Mouse (Mus musculus): ENCODE data around the gene Aifm2.

DNA sequence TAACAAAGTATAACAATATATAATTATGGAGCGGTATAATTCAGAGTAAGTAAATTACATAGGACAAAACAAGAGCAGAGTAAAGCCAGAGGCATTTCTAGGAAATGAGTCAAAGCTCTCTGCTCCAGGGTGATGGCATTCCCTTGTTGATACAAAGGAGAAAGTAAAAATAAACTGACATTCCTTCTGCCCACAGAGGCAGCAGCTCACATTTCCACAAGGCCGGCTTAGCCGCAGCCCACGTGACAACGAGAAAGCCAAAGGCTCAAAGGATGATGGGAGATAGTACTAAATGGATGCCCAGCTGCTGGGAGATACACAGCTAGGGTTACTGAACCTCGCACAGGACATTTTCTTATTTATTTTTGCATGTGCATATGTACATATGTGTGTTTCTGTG is 44.8 kb downstream of the Aifm2 start:
- TF ChIP-seq CTCF (IDR thresholded peaks at IDR 0.05; ENCODE audit: low read depth, low read length): no peak
- TF ChIP-seq TAL1 (conservative IDR thresholded peaks at IDR 0.05; ENCODE audit: low read depth, low read length): no peak
- TF ChIP-seq GATA1 (IDR thresholded peaks at IDR 0.05; ENCODE audit: borderline replicate concordance, low read length): no peak

All from G1E (cell line).